Mouse (Mus musculus) ES-Bruce4 (cell line): ENCODE data around the gene B9d1.

Source experiments
- EP300 ChIP-seq: IDR thresholded peaks from 2 replicates; pipeline ENCODE4 v1.6.1; 2011; ENCODE audit warnings: low read depth, low read length; ENCODE audit not compliant: insufficient read depth
- POLR2A ChIP-seq: IDR thresholded peaks from one replicate; pipeline ENCODE4 v1.8.1; 2011; ENCODE audit warnings: low read length; ENCODE audit not compliant: insufficient read depth

DNA sequence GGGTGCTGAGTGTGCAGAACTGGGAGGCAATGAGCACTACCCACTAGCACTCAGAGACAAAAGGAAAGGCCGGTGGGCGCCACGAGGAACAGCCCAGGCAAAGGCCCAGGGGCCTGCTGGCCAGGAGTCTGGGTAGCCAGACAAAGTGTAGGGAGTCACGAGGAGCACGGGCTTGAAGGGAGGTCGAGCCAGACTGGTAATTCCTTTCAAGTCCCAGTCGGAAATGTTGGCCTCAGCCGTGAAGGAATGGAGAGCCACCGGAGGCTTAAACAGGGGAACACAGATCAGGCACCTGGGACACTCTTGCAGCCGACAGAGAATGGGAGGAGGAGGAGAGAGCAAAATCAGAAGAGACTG lies 20.7 kb upstream of the B9d1 start:
- TF ChIP-seq EP300 (no peak), POLR2A (no peak)
